Mouse (Mus musculus): ENCODE data around the gene Add3.

Gene Add3

DNA sequence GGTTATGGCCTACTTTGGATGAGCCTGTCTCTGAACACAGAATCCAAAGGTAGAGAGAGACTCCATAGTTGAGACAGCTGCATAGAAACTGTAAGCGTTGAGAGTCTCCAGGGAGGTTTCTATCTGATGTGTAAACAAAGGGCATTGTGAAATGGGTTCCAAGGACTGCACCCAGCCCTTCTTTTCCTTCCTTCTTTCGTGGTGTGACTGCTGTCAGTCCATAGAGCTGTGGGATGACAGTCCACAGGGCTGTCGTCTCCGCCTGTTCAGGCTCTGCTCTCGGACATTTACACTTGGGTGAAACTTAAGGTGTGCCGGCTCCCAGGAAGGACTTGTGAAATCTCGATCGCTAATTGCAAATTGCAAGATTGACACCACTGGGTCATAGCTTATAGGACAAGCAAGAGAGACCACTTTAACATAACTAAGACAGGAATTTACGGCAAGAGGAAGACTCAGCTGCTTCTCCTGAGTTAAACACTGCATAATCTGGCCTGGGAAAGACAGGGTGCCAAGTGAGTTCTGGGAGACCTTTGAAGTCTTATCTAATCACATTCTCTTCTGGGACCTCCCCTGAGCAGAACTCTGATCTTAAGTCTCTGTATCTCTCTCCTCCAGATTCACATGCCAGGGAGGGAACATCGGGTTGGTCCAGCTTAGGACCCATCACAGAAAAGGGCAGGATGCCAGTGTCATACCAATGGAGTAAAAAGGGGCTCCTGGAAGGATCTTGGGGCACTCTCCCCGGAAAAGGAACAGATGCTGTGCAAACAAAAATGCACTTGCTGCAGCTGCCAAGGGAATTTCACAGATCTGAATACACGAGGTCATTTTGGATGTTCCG is 11.5 kb upstream of the Add3 start:
- DNase-seq (ENCODE audit: inconsistent age in 2 of 2, low spot score in 1 of 2), result peak in 1 of 2 experiments; percentile 63

DNA sequence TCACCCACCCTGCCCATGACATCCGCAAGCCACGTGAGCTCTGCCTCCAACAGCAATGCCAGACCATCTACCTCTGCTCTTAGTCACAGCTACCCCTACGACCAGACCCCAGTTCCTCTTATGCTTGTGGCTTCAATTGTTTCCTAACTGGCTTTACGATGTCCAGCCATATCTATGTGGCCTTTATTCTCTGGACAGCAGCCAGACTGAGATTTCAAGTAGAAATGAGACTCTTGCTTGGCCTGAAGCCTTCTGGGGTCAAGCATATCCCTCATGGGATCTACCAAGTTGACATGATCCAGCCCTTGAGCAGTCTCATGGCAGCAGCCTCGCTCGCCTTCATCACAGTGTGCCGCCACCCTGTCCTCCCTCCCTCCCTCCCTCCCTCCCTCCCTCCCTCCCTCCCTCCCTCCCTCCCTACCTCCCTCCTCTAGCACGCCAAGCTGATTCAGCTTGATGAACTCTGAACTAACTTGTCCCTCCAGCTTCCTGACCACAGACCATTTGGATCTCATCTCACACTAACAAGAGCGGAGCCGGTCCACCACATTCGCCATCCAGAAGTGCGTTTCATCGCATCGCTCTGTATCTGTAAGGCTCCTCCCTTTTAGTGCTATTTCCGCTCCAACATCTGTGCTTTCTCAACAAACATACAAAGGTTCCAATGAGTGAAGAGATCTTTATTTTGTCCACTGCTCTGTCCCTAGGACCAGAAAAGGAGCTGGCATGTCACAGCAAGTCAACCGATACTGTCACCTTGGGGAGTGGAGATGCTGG is 9.7 kb upstream of the Add3 start:
- DNase-seq (ENCODE audit: inconsistent age in 2 of 2, low spot score in 1 of 2), result no peak

DNA sequence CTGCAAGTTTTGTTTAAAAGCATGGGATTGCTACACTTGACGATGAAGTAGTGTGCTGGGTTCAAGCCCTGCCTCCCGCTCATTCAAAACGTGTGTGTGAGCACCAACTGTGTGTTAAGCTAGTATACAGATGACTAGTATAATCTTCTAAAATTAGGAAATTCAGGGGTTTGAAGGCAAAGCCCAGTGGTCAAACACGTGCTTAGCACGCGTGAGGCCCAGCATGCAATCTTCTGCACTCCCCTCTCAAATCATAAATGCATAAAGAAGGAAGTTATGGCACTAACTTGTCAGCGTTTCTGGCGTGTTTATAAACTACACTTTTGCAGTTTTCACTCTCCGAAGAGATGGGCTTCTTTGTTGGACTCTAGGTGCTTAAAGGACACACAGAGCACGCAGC is 7.8 kb upstream of the Add3 start:
- DNase-seq (ENCODE audit: inconsistent age in 2 of 2, low spot score in 1 of 2), result no peak

DNA sequence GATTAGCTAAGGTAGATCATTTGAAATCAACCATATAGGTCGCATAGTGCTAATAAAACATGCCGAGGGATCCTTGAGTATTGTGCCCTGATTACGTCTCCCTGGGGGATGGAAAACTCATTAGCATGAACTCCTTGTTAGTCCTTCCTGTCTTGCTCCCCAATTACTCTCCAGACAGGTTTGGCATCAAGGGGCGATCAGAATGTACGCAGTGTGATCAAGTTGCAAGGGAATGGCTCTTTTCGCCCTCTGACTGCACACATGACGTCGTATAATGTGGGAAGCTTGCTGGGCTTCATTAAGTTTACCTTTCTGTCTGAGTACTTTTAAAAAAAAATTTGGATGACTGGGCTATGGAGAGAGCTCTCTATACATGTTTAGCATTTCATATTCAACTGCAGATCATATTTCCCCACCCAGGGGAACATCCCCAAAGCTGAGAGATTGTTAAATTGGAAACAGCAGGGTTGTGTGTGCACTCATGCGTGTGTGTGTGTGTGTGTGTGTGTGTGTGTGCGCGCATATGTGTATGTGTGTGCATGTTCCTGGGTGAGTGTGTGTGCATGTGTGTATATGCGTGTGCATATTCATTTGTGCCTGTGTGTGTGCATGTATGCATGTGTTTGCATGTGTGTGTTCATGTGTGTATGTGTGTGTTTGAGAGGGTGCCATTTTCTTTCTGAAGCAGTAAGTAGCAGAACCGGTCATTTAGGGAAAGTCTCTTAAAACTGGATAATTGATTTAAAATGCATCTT is 3.7 kb upstream of the Add3 start:
- DNase-seq (ENCODE audit: inconsistent age in 2 of 2, low spot score in 1 of 2), result no peak

DNA sequence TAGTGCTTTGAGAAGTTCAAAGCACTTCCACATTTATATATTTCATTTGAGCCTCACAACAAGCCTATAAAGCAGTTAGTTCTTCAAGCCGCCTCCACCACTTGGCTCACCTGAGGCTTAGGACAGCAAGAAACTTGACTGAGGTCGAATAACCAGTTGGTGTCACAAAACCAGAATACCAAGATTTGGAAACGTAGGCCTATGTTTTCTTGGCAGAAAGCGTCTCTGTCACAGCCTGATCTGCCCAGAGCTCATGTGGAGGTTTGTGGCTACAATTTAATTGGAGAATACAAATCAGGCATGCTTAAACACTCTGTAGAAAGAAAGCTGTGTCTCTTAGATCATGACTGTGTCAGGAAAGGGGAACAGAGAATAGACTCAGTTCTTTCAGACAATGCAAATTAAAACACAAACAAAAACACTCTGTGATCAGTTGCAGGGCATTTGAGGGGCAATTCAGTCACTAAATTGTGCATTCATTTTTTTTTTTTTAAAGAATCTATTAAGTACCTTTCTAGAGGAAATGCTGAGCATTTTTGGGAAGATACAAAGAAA is 3.0 kb upstream of the Add3 start:
- DNase-seq (ENCODE audit: inconsistent age in 2 of 2, low spot score in 1 of 2), result no peak

DNA sequence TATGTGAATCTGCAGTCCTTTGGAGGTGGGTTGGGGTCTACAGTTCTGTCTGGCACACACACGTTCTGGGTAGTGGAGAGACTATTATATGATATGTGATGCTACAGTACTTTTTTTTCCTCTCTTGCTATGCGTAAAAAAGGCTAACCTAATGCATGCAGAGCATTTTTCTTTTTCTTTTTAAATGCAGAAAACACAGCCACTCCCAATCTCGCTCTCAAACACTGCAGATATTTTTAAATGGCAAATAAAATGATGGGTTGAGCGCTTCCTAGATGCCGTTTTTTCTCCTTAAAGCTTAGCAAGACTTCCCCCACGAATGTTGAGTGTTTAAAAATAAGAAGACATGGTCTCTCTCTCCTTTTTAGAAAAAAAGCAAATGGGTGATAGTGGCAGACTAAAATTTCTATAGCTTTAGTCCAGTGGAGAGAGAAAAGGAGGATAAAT is 584 bp downstream of the Add3 start:
- DNase-seq (ENCODE audit: inconsistent age in 2 of 2, low spot score in 1 of 2), result no peak

DNA sequence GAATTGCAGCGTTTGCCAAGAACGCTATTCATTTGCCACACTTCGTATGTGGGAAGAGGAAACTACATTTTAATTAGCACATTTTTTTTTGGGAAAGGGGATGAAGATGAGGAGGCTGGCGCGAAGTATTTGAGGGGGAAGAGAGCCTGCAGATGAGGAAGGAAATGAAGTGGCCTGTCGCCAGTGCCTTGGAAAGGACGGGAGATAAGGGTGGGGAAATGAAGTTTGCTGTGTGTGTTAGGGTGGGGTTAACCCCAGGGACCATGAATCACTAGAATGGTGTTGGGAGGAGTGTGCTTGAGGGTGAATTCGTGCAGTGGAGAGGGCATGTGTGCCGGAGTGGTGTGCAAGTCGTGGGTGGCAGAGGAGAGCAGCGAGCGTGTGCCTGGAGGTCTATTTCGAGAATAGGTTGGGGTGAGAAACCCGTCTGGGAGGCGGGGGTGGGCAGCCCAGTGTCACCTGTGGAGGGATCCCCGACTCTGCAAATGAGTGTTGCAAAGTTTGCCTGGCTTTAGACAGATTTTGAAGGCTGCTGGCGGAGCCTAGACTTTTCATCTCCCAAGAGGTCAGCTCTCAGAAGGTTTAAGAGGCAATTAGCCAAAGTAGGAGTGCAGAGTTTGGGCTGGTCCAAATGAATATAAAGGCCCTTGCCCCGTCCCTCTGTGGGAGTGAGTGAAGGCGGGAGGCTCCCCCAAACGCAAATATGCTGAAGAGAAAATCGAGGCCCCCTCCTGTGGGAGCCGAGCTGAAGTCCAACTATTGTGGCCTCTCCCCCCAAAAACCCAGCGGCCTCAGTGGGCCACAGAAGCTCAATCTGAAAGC is 1.2 kb downstream of the Add3 start:
- DNase-seq (ENCODE audit: inconsistent age in 2 of 2, low spot score in 1 of 2), result peak in 1 of 2 experiments; percentile 67

DNA sequence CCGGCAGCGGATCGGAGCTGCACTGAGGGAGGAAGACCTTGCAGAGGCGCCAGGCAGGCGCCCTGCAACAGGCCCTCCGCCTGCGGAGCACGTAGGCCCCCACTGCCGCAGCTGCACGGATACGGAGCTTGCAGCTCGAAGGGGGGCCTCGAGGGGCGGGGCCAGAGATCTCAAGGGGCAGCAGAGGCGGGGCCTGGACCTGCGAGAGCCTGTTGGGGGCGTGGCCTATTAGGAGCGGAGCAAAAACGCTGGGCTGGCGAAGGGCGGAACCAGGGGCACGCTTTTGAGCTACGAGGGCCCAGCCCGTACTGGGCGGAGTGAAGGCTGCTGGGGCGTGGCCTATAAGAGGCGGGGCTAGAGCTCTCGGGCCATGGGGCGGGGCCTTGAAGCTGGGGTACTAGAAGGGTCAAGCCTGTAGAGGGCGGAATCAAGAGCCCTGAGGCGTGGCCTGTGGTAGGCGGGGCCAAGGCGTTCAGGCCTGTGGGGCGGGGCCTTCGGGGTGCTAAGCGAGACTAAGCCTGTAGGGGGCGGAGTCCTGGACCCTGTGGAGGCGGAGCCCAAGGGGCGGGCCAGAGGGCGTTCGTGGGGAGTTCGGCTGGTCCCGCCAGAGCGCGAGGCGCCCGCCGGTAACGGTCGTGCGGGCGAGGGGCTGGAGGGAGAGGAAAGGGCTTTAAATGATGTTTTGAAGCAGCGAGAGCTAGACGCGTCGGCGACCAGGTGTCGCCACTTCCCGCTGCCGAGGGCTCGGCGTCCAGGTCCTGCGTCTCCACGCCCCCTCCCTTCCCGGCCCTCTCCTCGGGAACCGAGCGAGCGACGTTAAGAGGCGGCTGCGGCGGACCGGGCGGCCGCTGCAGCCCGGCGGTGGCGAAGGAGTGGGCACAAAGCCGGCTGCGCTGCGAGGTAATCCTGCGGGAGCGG is 2.2 kb downstream of the Add3 start:
- DNase-seq (ENCODE audit: inconsistent age in 2 of 2, low spot score in 1 of 2), result peak; percentile 100

DNA sequence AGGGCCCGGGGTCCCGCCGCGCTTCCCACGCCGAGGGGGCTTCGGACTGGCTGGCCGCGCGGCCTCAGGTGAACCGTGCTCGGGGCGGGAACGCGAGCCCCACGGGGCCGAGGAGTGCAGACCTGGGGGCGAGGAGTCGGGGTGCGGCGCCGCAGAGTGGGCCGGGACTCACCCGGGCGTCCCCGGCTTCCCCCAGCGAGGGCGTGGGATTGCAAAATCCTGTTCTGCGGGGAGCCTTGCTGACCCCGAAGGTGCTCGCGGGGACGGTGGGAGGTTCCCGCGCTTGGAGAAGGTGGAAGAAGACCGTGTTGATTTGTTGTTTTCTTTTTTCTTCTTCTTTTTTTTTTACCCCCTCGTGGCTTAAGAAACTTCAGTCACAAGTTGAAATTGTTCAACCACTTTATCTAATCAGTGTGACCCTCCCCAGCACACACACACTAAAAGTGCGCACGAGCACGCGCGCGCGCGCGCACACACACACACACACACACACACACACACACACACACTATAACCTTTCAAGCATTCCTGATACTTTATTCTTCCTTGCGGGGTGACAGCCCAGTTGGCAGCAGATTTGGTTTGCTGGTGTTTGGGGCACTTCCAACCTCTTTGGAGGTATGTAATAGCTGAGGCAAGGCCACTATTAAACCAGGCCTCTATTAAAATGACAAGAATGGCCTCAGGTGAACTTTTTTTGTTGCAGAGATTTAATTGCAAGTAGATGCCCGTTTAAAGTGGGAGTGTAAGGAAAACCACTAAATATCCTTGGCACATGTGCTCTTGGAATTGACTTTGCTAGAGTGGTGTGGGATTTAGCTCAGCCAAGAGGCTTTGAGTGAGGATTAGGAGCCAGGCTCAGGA is 3.1 kb downstream of the Add3 start:
- DNase-seq (ENCODE audit: inconsistent age in 2 of 2, low spot score in 1 of 2), result peak; percentile 44 to 76

DNA sequence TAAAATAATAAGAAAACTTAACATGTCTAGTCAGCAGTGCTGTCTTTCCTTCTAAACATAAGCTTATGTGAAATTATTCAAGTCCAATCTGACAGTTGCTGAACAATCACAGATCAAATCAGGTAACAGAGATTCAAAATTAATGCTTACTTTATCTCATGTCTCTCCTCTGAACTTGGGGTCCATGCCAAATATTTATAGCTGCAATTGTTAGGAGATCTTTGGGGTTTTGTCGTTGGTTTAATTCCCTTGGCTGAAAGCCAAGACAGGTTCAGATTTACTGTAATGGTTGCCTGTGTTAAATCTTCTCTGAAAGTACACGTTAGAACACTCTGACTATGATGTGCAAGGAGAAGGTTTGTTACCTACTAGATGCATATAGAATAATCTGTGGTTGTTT is 4.8 kb downstream of the Add3 start:
- DNase-seq (ENCODE audit: inconsistent age in 2 of 2, low spot score in 1 of 2), result no peak

DNA sequence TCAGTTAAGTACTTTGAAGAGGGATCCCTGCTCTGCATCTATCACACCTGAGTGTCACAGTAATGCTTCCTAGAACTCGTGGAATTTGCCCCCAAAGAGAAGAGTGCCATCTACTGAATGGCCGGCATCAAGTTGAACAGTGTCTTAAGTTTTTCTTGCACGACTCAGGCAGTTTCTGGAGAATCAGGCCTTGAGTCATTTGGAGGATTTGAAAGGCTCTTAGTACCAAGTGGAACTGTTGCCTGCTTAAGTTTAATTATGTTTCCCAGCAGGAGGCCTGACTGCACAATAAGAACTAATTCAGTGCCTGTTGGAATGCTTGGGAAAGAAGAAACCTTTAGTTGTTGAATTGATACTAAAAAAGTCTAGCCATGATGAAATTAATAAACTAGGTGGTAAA is 9.1 kb downstream of the Add3 start:
- no peak for DNase-seq (ENCODE audit: inconsistent age in 2 of 2, low spot score in 1 of 2)

DNA sequence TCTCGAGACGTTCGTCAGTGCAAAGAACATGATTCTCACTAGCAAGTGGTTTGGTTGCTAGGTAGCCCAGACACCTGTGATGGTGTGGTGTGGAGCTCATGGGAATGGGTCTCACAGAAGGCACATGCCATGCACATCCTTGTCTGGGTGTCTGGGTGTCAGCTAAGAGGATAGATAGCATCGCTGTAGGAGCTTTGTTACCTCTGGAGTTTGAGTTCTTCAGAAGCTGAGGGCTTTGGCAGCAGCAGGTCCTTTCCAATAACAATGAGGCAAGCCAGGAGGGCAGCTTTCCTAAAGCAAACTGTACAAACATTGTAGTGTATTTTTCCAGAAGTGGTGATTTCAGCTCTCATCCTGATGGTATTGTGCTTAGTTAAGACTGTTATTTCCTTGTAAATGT is 12.2 kb downstream of the Add3 start:
- DNase-seq (ENCODE audit: inconsistent age in 2 of 2, low spot score in 1 of 2), result no peak

DNA sequence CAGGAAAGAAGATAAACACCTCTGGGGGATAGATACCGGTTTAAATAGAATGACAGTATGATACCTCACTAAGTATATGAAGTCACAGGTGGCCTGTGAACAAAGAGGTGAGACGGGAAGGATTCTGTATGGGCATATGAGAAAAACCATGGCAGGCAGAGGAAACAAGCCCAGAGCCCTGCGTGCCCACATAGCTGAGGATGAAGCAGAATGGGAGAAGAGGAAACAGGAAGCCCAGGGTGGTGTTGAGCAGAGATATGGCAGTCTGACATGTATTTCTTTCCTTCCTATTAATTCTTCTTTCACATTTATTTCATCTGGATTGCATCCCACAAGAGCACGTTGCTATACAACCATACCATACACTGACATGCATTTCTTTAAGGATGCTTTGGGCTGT is 12.9 kb downstream of the Add3 start:
- no peak for DNase-seq (ENCODE audit: inconsistent age in 2 of 2, low spot score in 1 of 2)

DNA sequence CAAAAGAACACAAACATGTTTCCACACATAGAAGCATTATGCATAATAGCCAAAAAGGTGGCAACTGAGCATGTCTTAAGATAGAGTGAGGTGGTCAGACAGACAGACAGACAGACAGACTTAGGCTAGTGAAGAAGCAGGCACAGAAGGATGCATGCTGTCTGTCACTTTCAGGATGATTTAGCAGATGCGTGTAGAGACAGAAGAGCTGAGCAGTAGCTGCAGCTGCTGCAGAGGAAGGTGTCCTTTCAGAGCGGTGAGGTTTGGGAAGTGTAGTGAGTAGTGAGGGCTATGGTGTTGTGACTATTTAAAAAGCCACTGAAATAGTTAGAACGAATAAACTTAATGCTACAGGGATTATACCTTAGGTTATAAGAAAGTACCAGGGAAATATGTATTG is 13.9 kb downstream of the Add3 start:
- no peak for DNase-seq (ENCODE audit: inconsistent age in 2 of 2, low spot score in 1 of 2)

DNA sequence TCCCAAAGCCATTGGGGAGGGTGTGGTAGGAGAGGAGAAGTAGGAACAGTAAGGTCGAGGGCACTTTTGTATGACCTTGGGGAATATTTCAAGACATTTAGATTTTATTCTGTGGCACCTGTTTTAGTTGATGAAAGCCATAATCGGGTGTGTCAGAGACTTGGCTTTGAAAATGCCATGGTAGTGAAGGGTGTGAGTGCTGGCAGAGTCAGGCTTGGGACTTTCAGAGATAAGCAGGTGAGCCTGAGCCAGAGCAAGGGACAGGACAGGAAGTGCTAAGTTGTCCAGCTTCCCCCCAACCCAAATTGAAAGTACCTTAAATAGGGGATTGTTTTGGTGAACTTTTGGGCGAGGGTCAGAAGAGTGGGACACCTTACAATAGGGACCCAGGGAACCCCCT is 16.1 kb downstream of the Add3 start:
- DNase-seq (ENCODE audit: inconsistent age in 2 of 2, low spot score in 1 of 2), result no peak

DNA sequence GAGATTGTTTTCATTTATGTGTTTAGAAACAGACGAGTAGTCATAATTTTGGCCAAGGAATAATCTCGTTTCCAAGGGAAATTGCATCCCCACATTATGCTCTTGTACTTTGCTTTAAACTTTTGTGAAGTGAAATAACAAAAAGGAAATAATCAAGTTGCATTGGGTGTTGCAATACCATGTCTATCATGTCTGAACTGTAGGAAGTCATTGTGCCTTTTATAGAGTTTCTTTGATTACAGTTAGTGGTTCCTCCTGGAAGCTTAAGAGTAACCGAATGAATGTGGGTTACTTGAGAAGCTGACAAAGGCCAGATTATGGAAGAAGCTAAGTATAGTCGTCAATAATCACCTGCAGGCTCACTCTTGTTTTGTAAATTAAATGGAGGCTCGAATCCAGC is 16.9 kb downstream of the Add3 start:
- DNase-seq (ENCODE audit: inconsistent age in 2 of 2, low spot score in 1 of 2), result no peak

DNA sequence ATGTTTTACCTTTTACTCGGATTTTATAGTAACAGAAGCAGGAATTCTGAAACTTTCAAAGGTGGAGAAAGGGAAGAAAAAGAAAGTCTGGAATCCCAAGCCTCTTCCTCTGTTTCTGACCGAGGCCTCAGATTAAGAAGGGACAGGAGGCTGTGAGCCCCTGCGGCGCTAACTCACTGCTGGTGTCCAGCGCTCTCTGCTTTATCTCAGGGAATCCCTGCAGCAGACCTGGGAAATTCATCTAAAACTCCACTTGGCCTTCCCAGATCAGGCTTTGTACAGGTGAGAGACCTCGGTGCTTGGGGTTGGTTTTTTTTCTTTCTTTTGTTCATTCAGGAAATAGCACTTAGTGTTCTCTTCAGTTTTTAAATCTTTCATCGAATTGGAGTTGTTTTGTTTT is 19.1 kb downstream of the Add3 start:
- no peak for DNase-seq (ENCODE audit: inconsistent age in 2 of 2, low spot score in 1 of 2)

DNA sequence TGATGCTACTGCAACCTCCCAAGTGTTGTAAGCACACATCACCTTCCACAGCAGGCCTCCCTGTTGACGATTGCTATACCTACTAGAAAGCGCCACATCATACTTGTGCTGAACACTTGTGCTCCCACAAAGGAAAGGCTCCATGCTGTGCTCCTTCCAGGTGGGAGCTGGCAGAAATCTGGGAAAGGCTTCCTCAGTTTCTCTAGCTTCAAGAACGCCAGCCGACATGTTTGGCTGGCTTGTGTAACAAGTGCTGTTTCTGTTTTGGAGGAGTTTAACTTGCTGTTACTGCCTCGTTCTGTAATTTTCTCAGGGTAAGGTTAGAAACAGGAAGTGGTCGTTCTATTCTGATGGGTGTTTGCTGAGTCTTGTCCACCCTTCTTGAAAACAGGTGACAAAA is 22.7 kb downstream of the Add3 start:
- DNase-seq (ENCODE audit: inconsistent age in 2 of 2, low spot score in 1 of 2), result no peak

Measured in adrenal gland, adult (tissue).